In the genomic region with DNA sequence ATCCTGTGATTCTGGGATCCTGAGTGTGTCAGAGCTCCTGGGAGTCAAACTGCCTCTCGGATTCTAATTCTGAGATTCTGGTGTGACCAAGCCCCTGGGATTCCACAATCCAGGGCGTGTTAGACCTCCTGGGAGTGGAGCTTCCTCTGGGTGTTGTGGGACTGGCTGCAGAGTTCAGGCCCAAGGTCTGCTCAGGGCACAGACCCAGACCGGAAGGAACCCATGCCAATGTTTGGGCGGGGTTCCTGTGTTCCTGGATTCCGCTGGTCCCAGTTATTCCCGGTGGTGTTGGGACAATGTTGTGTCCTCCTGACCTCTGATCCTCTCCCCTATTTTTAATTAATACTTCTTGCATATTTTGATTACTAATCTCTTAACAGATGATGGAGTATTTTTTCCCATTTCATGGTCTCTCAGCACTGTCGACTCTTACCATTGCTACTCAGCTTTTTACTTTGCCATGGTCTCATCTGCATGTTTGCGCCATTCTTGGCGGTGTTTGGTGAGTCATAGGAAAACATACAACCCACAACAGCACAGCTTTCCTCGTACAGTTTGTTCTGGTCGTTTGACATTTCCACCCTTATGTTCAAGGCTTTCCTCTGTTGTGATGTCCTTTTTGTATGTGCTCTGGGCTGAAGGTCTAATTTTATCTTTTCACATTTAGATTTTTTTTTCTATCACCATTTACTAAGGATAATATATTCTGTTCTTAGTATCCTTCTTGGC, we compare ENCODE assay signal across 13 mouse cellular contexts. TPM values are rescaled to one million over a fixed set of nuclear protein-coding genes. Genes with fewer than 3 reads are reported as not detected.
DNase-seq lines count a peak whose midpoint lies in the region; ATAC-seq lines count a peak whose summit lies in the region.
"Had no signal": no experiment of that assay in that cellular context is flagged by ENCODE, and none has a peak within 500 bp of the region (broad histone marks: within the 10 kb centered on the region; RNA-seq: fewer than 3 reads in every experiment).

No protein-coding gene starts in this region.

- intact Hi-C loops in left cerebral cortex, postnatal 4 days (cut with DNase I) = no loop called here

- H3K4me2 ChIP-seq in forebrain, embryonic 13.5 days = no peak overlapping the region

- peak overlapping the region; percentile 12; the same call in 1 of the 2 replicates for H3K4me3 ChIP-seq in brown adipose tissue, adult 24 weeks (ENCODE audit: insufficient read depth, low read depth, low read length)
- no peak overlapping the region for H3K4me3 ChIP-seq in forebrain, embryonic 13.5 days
- H3K4me3 ChIP-seq: erythroblast, embryonic 14.5 days; megakaryocyte, embryonic 14.5 days had no signal

- no peaks in the 10 kb centered on the region for H3K9me3 ChIP-seq in forebrain, embryonic 13.5 days (replicated peaks)

- no peaks in the 10 kb centered on the region for H3K36me3 ChIP-seq in forebrain, embryonic 13.5 days (ENCODE audit: poor library complexity, severe bottlenecking)

- peak; percentile 12 for DNase-seq in left cerebral cortex, adult 11 months (ENCODE audit: low spot score)
- no peak for DNase-seq in left cerebral cortex, postnatal 4 days
- DNase-seq in kidney, postnatal 10 days = peak; percentile 62
- DNase-seq in telencephalon, adult 2 months (ENCODE audit: low read depth, low spot score) = peak; percentile 17
- DNase-seq in Muller cell, postnatal 12 days (ENCODE audit: inconsistent ontology term) = no peak
- no peak for DNase-seq in urinary bladder, adult 18-20 months (ENCODE audit: low spot score in 2 of 2)
- DNase-seq: cerebellum, adult 2 months had no signal

- peaks cover 5% of the 10 kb centered on the region; the same call in 1 of the 2 replicates for H3K4me1 ChIP-seq in brown adipose tissue, adult 24 weeks (ENCODE audit: control insufficient read depth, insufficient read depth, insufficient read length, low read length)
- H3K4me1 ChIP-seq in forebrain, embryonic 13.5 days = no peaks in the 10 kb centered on the region
- H3K4me1 ChIP-seq: megakaryocyte, embryonic 14.5 days had no signal

- peak overlapping the region; percentile 93 for H3K27ac ChIP-seq in brown adipose tissue, adult 24 weeks (replicated peaks; ENCODE audit: low read depth, low read length)
- H3K27ac ChIP-seq in forebrain, embryonic 13.5 days = no peak overlapping the region

- no peak overlapping the region for H3K9ac ChIP-seq in forebrain, embryonic 13.5 days

- no peak for ATAC-seq in forebrain, embryonic 13.5 days

- 88% methylated on average over 11 of the region's 11 CpGs for WGBS in forebrain, embryonic 13.5 days

- H3K27me3 ChIP-seq in forebrain, embryonic 13.5 days = no peaks in the 10 kb centered on the region

RNA-seq across cellular contexts. Expression of gene Gm34653, which starts 10.6 kb away (rescaled TPM):
- not detected for total RNA-seq in left cerebral cortex, postnatal 4 days (2021)
- polyA plus RNA-seq in brown adipose tissue, adult 24 weeks (2012; ENCODE audit: insufficient read depth, insufficient read length, missing spikeins) = not detected in 2 replicates
- 0.10 TPM in 1 of 2 replicates, not detected in the other for polyA plus RNA-seq in forebrain, embryonic 13.5 days (2015; fragmentation: Nextera tagmentation; extraction: Ambion mirVana)
- polyA plus RNA-seq: cerebellum, adult 2 months; erythroblast, embryonic 14.5 days; heart, embryonic 16.5 days; stomach, embryonic 14.5 days had no signal

RNA-seq across cellular contexts. Expression of gene Fbxw2, which starts 17.3 kb away (rescaled TPM):
- 100 to 1,000 TPM; 103 to 104 TPM for total RNA-seq in left cerebral cortex, postnatal 4 days (2021)
- polyA plus RNA-seq in brown adipose tissue, adult 24 weeks (2012; ENCODE audit: insufficient read depth, insufficient read length, missing spikeins) = 55.3 and 59.9 TPM in 2 replicates
- polyA plus RNA-seq in forebrain, embryonic 13.5 days (2015; fragmentation: Nextera tagmentation; extraction: Ambion mirVana) = 86.8 and 103 TPM in 2 replicates

RNA-seq across cellular contexts. Expression of gene Cutal, which starts 30.8 kb away (rescaled TPM):
- total RNA-seq in left cerebral cortex, postnatal 4 days (2021) = under 1 TPM; 0.20 to 0.52 TPM
- polyA plus RNA-seq in brown adipose tissue, adult 24 weeks (2012; ENCODE audit: insufficient read depth, insufficient read length, missing spikeins) = not detected in 2 replicates
- 0.08 TPM in 1 of 2 replicates, not detected in the other for polyA plus RNA-seq in forebrain, embryonic 13.5 days (2015; fragmentation: Nextera tagmentation; extraction: Ambion mirVana)
- polyA plus RNA-seq: erythroblast, embryonic 14.5 days had no signal

RNA-seq across cellular contexts. Expression of gene Psmd5, which starts 31.4 kb away (rescaled TPM):
- 10 to 100 TPM; 38.2 to 45.8 TPM for total RNA-seq in left cerebral cortex, postnatal 4 days (2021)
- polyA plus RNA-seq in brown adipose tissue, adult 24 weeks (2012; ENCODE audit: insufficient read depth, insufficient read length, missing spikeins) = 33.2 and 33.9 TPM in 2 replicates
- polyA plus RNA-seq in forebrain, embryonic 13.5 days (2015; fragmentation: Nextera tagmentation; extraction: Ambion mirVana) = 101 and 109 TPM in 2 replicates

RNA-seq across cellular contexts. Expression of gene Rabepk, which starts 43.7 kb away (rescaled TPM):
- 10 to 100 TPM; 22.9 to 25.2 TPM for total RNA-seq in left cerebral cortex, postnatal 4 days (2021)
- 23.2 and 28.2 TPM in 2 replicates for polyA plus RNA-seq in brown adipose tissue, adult 24 weeks (2012; ENCODE audit: insufficient read depth, insufficient read length, missing spikeins)
- polyA plus RNA-seq in forebrain, embryonic 13.5 days (2015; fragmentation: Nextera tagmentation; extraction: Ambion mirVana) = 27.2 and 29.8 TPM in 2 replicates

Comparison
In these comparisons a context has a peak if more than half of its experiments do, and no peak if none do; other contexts are left out.
1. DNase-seq: peak in left cerebral cortex, adult 11 months (single experiment), kidney, postnatal 10 days (single experiment) and telencephalon, adult 2 months (single experiment); none in left cerebral cortex, postnatal 4 days (single experiment), Muller cell, postnatal 12 days (single experiment) and urinary bladder, adult 18-20 months (0 of 2).